Mouse (Mus musculus) frontal cortex, postnatal 36 days (tissue): ENCODE data around the gene Gm10352.
"Not testable (repeated sequence)": the region's sequence is repeated elsewhere in the genome, so short reads cannot be mapped to it uniquely, and the experiment has no call there.

Experiments used
- DNase-seq, 2 experiments: peaks; one replicate each; pipeline ENCODE4 v3.0.0; 2022; ENCODE audit warnings: low spot score in 2 of 2

Gm10352 gene

DNA sequence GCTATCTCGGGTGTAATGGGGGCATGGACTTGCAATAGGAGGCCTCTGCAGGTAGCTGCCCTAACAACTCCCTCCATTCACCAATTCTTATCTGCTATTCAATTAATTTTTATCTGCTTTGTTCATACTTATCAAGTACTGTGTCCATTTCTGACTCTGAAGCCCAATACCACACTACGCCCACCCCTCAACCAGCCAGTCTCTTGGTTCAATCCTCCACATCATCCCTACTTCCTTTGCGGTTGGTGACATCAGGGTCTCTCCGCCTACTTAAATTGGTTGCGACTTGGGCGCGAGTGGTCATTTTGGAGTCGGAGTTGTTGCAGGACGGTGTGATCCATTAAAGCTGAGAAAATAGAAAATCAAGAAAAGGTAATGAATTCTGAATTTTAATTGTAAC lies at the start of gene Gm10352:
Gene Gm10352, plus strand, starts transcription at position 301 of the 400 bp plus-strand sequence.
- not testable (repeated sequence) for DNase-seq

DNA sequence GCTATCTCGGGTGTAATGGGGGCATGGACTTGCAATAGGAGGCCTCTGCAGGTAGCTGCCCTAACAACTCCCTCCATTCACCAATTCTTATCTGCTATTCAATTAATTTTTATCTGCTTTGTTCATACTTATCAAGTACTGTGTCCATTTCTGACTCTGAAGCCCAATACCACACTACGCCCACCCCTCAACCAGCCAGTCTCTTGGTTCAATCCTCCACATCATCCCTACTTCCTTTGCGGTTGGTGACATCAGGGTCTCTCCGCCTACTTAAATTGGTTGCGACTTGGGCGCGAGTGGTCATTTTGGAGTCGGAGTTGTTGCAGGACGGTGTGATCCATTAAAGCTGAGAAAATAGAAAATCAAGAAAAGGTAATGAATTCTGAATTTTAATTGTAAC lies 31.5 kb downstream of the Gm10352 start, which contains the start of gene Gm29289:
Gene Gm29289, plus strand, starts transcription at position 301 of the 400 bp plus-strand sequence.
- DNase-seq, result not testable (repeated sequence)
